Mouse (Mus musculus) brain, embryonic 14.5 days (tissue): ENCODE data around the gene Timmdc1.

ENCODE experiments used
- CTCF ChIP-seq: fragments of 200-500 bp; IDR thresholded peaks from 2 replicates; pipeline ENCODE4 v1.5.1; 2012; ENCODE audit warnings: inconsistent platforms, mild to moderate bottlenecking, moderate library complexity, borderline replicate concordance; ENCODE audit not compliant: insufficient read depth, insufficient read length; ENCODE audit errors: extremely low read depth
- POLR2A ChIP-seq: fragments of 200-500 bp; IDR thresholded peaks from 2 replicates; pipeline ENCODE4 v1.6.1; 2012; ENCODE audit warnings: mild to moderate bottlenecking, inconsistent platforms, borderline replicate concordance; ENCODE audit not compliant: poor library complexity, insufficient read depth, insufficient read length, severe bottlenecking; ENCODE audit errors: extremely low read depth

DNA sequence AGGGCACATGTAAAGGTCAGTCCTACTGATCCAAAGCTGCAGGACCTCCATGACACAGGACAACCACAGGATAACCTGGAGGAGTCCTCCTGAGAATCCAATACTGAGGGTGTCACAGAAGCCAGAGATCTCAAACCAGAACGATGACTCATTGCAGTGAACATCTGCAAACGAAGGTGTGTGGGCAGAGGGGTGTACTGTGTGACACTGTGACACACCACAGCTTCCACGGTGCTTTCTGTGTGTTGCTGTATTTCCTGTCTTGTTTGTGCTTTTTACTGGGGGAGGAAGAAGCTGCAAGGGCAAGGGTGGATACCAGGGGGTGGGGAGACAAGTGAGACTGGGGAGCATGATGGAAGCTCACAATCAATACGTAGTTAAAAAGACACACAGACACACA is 18.9 kb downstream of the Timmdc1 start:
- TF ChIP-seq POLR2A, result no peak
- no peak for TF ChIP-seq CTCF
